Mouse (Mus musculus): ENCODE results near the gene Tomm70a. TPM values are rescaled to one million over a fixed set of nuclear protein-coding genes. Genes with fewer than 3 reads are reported as not detected.

Tomm70a gene
- polyA plus RNA-seq, 1 experiment from 2014 or later: 71.1 TPM

DNA sequence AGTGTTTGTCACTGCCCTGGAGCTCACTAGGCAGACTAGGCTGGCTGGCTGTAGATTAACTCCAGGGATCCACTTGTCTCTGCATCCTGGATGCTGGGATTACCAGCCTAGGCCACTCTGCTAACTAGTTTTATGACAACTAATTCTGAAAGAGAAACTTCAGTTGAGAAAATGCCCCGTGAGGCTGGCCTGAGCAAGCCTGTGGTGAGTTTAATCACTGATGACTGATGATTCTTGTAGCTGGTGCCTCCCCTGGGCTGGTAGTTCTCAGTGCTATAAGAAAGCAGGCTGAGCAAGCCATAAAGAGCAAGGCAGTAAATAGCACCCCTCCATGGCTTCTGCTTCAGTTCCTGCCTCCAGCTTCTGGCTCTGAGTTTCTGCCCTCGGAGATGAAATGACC lies 54.2 kb downstream of the Tomm70a start:
- peaks cover 22% of the 10 kb centered on the region for H3K36me3 ChIP-seq

DNA sequence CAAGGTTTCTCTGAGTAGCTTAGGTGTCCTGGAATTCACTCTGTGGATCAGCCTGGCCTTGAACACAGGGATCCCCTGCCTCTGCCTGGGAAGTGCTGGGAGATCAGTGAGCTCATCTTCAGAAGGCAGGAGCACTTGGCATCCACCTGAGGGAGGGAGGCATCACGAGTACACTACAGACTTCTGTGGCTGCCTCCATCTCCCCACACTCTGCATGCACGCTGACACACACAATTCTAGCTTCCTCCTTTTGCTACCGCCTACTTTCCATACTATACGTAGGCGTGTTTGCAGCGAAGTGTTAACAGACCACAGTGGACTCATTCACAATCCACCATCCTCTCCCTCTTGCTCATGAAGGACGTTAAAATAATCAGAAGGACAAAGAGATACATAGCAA lies 54.8 kb downstream of the Tomm70a start:
- peaks cover 21% of the 10 kb centered on the region for H3K36me3 ChIP-seq
- ATAC-seq (ENCODE audit: low FRiP score, low read depth): no peak
- H3K4me1 ChIP-seq: no peaks in the 10 kb centered on the region
- H3K4me3 ChIP-seq: no peak overlapping the region
- no peaks in the 10 kb centered on the region for H3K27me3 ChIP-seq (replicated peaks)
- no peak overlapping the region for H3K27ac ChIP-seq
- no peak overlapping the region for H3K4me2 ChIP-seq (replicated peaks)
- no peaks in the 10 kb centered on the region for H3K9me3 ChIP-seq
- H3K9ac ChIP-seq: no peak overlapping the region
- WGBS: 89% methylated on average over 7 of the region's 7 CpGs

More for the DNA sequence above, 54.2 kb downstream of the Tomm70a start:
- no peak overlapping the region for H3K4me2 ChIP-seq (replicated peaks)
- no peak overlapping the region for H3K4me3 ChIP-seq
- no peaks in the 10 kb centered on the region for H3K27me3 ChIP-seq (replicated peaks)
- no peak overlapping the region for H3K27ac ChIP-seq
- no peaks in the 10 kb centered on the region for H3K9me3 ChIP-seq
- no peak overlapping the region for H3K9ac ChIP-seq
- ATAC-seq (ENCODE audit: low FRiP score, low read depth): no peak
- 69% methylated on average over 2 of the region's 2 CpGs for WGBS
- no peaks in the 10 kb centered on the region for H3K4me1 ChIP-seq

DNA sequence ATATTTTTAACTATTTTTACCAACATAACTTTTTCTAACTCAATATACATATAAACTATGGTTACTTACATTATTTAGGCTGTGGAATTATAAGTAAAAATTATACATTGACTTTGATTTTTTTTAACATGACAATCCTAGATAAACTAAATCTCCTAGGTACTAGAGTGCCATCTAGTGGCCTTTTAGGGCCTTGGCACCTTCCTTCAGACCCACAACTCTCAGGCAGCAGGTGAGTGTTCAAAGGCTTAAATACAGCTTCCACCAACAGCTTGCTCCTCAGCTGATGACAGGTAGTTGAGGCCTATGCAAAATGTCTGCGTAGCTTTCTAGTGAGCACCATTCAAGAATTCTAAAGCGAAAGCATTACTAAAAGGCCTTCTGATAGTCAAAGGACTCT lies 55.8 kb downstream of the Tomm70a start:
- H3K4me2 ChIP-seq (replicated peaks): no peak overlapping the region
- no peaks in the 10 kb centered on the region for H3K9me3 ChIP-seq
- H3K36me3 ChIP-seq: peaks cover 26% of the 10 kb centered on the region
- 68% methylated on average over 2 of the region's 2 CpGs for WGBS
- no peaks in the 10 kb centered on the region for H3K27me3 ChIP-seq (replicated peaks)
- H3K4me1 ChIP-seq: no peaks in the 10 kb centered on the region
- ATAC-seq (ENCODE audit: low FRiP score, low read depth): 0 out of 2 replicates have a peak, but pooled peaks have one; percentile 61
- no peak overlapping the region for H3K9ac ChIP-seq
- H3K27ac ChIP-seq: no peak overlapping the region
- H3K4me3 ChIP-seq: no peak overlapping the region

DNA sequence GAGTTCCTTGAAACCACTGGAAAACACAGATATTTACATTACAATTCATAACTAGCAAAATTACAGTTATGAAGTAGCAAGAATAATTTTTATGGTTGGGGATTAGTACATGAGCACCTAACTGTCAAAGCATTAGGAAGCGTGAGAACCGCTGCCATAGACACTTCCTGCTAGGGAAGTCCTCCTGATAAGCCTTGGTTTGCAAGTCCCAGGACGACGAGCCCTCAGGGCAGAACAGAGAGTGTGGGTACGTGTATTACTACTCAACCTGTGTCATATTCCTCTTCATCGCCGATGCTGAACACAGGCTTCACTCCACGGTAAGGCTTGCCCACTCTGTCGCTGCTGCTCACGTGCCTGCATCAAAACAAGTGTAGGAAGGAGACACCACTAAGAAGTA lies 56.2 kb downstream of the Tomm70a start:
- Histone ChIP-seq H3K9me3 (no peaks in the 10 kb centered on the region), H3K4me2 (replicated peaks) (no peak overlapping the region), H3K27me3 (replicated peaks) (no peaks in the 10 kb centered on the region), H3K36me3 (peaks cover 27% of the 10 kb centered on the region), H3K4me1 (no peaks in the 10 kb centered on the region), H3K27ac (no peak overlapping the region), H3K4me3 (no peak overlapping the region), H3K9ac (no peak overlapping the region)
- ATAC-seq (ENCODE audit: low FRiP score, low read depth): no peak
- WGBS: 92% methylated on average over 10 of the region's 10 CpGs

DNA sequence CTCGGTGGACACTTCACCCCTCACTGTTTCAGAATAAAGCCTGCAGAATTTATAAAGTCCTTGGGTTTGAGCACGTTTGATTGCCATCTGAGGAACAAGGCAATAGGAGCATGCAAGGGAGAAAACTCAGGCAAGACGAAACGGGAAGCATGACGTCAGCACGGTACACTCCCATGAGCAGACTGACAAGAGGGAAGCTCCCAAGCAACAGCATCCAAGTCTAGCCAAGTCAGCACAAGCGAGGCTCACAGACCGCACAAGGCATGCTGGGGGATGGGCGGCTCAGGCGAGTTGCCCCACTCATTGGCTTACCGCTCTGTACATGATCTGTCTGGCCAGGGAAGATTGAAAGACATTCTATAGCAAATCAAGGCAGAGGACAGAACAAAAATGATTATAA lies 59.7 kb downstream of the Tomm70a start:
- H3K9ac ChIP-seq: no peak overlapping the region
- ATAC-seq (ENCODE audit: low FRiP score, low read depth): no peak
- H3K27ac ChIP-seq: no peak overlapping the region
- 89% methylated on average over 11 of the region's 11 CpGs for WGBS
- H3K9me3 ChIP-seq: no peaks in the 10 kb centered on the region
- H3K4me1 ChIP-seq: no peaks in the 10 kb centered on the region
- peaks cover 45% of the 10 kb centered on the region for H3K36me3 ChIP-seq
- no peak overlapping the region for H3K4me3 ChIP-seq
- no peaks in the 10 kb centered on the region for H3K27me3 ChIP-seq (replicated peaks)
- no peak overlapping the region for H3K4me2 ChIP-seq (replicated peaks)

DNA sequence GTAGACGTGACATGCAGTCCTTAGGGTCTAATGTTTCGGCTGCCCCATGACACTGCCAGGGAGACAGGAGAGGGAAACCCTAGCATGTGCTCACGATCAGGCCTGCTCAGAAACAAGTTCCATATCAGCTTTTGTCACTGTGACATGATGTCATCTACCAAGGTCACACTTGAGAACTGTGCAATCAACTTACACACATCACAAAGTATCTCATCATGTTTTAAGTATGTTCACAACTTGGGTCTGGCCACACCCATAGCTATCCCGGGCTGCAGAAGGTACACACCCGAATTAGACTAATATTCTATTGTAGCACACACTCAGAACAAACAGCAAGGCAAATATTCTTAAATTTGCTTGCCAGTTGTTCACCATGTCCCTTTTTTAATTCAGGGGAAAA lies 60.5 kb downstream of the Tomm70a start:
- peaks cover 43% of the 10 kb centered on the region for H3K36me3 ChIP-seq
- no peak overlapping the region for H3K4me2 ChIP-seq (replicated peaks)
- no peak overlapping the region for H3K9ac ChIP-seq
- ATAC-seq (ENCODE audit: low FRiP score, low read depth): no peak
- H3K4me3 ChIP-seq: no peak overlapping the region
- no peaks in the 10 kb centered on the region for H3K4me1 ChIP-seq
- 96% methylated on average over 5 of the region's 5 CpGs for WGBS
- no peaks in the 10 kb centered on the region for H3K27me3 ChIP-seq (replicated peaks)
- H3K9me3 ChIP-seq: no peaks in the 10 kb centered on the region
- no peak overlapping the region for H3K27ac ChIP-seq

DNA sequence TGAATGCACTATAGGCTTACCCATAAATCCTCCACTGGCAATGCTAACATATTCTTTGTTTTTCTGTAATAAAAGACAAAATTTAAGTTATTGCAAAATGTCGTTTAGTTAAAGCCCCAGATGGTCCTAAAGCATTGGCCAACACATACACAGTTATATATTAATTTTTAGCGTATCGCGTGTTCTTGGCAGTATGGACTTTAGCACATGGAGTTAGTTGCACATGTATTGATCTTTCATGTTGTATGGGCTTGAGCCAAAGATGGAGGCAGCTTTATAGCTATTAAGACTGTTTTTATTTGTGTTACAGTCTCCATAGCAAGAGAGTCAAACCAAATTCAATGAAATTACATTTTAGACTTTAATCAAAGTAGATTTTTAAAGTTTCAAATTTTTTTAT lies 65.1 kb downstream of the Tomm70a start:
- no peak for ATAC-seq (ENCODE audit: low FRiP score, low read depth)
- WGBS: 96% methylated on average over 4 of the region's 4 CpGs
- H3K36me3 ChIP-seq: peaks cover 40% of the 10 kb centered on the region

DNA sequence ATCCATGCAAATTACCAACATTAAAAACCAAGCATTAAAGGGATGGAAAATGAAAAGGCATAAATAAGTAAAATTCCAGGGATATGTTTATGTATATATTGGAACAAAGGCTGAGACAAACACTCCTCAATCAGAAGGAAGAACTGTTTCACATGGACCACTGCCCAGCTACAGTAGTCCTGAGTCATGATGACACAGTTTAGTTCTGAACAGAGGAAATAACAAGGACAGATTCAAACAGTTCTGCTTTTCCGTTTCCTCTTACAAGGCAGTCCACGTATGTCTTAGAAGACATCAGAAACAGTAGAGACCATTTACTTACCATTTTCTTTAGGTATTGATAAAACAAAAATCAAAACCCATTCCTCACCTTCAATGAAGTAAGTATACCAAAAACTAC lies 68.0 kb downstream of the Tomm70a start:
- Histone ChIP-seq H3K4me1 (no peaks in the 10 kb centered on the region), H3K27ac (no peak overlapping the region), H3K36me3 (peaks cover 22% of the 10 kb centered on the region), H3K4me2 (replicated peaks) (no peak overlapping the region), H3K4me3 (no peak overlapping the region), H3K27me3 (replicated peaks) (no peaks in the 10 kb centered on the region), H3K9ac (no peak overlapping the region), H3K9me3 (no peaks in the 10 kb centered on the region)
- 92% methylated on average over 2 of the region's 2 CpGs for WGBS
- ATAC-seq (ENCODE audit: low FRiP score, low read depth): no peak

More for the DNA sequence above, 65.1 kb downstream of the Tomm70a start:
- H3K4me2 ChIP-seq (replicated peaks): no peak overlapping the region
- no peak overlapping the region for H3K27ac ChIP-seq
- no peak overlapping the region for H3K9ac ChIP-seq
- no peak overlapping the region for H3K4me3 ChIP-seq
- H3K27me3 ChIP-seq (replicated peaks): no peaks in the 10 kb centered on the region
- no peaks in the 10 kb centered on the region for H3K4me1 ChIP-seq
- H3K9me3 ChIP-seq: no peaks in the 10 kb centered on the region

DNA sequence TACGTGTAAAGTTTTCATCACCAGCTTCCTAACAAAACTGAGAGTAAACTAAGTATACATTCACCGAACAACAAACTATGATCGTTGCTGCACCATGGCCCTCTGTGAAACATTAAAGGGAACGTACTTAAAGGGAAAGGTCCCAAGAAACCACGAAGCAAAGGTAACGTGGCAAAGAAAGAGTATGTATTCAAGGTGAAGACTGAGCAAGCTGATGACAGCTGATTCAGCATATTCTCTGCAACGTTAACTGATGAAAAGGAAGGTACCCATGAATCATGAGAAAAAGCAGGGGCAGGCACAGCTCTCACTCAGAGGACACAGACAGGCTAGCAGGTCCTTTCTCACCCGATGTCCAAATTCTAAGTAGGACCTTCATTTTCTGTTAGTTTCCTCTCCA lies 68.9 kb downstream of the Tomm70a start:
- H3K27me3 ChIP-seq (replicated peaks): no peaks in the 10 kb centered on the region
- no peak overlapping the region for H3K4me2 ChIP-seq (replicated peaks)
- 93% methylated on average over 8 of the region's 8 CpGs for WGBS
- no peak overlapping the region for H3K9ac ChIP-seq
- H3K36me3 ChIP-seq: peaks cover 22% of the 10 kb centered on the region
- H3K9me3 ChIP-seq: no peaks in the 10 kb centered on the region
- H3K27ac ChIP-seq: no peak overlapping the region
- no peak overlapping the region for H3K4me3 ChIP-seq
- no peak for ATAC-seq (ENCODE audit: low FRiP score, low read depth)
- no peaks in the 10 kb centered on the region for H3K4me1 ChIP-seq

DNA sequence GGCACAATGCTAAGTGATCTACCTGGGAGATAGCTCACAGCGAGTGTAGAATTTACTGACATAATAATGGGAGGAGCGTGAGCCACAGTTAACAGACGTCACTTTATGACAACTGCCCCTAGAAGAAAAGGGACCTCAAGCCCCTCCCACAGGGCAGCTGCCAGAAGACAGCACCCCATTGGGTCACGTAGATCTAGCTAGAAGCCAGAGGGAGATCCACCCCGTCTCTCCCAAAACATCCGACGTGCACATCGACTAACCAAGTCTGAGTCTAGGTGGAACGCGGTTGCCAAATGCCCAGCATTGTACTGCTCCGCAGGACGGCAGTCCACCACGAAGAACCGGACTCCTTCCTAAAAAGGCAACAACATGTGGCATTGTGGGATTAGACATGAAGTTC lies 69.7 kb downstream of the Tomm70a start:
- peaks cover 17% of the 10 kb centered on the region for H3K36me3 ChIP-seq
- no peaks in the 10 kb centered on the region for H3K9me3 ChIP-seq
- H3K27ac ChIP-seq: no peak overlapping the region
- no peak overlapping the region for H3K4me3 ChIP-seq
- no peak overlapping the region for H3K9ac ChIP-seq
- no peaks in the 10 kb centered on the region for H3K4me1 ChIP-seq
- no peak for ATAC-seq (ENCODE audit: low FRiP score, low read depth)
- H3K4me2 ChIP-seq (replicated peaks): no peak overlapping the region
- no peaks in the 10 kb centered on the region for H3K27me3 ChIP-seq (replicated peaks)
- WGBS: 87% methylated on average over 14 of the region's 14 CpGs

DNA sequence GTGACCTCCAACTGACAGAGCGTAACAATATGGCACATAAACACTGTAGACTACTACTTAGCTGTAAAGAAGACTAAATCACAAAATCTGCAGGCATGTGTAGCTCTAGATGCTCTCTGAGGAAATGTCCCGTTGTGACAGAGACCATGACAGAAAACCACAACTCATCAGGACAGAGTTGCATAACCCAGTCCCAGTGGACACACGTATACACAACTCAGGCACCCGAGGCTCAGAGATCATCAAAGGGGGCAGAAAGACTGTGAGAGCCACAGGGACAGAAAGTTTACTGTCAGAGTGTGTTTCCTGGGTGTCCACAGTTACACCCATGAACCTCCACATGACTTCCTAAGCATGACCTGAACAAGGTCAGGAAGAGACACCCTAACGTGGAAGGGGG lies 75.1 kb downstream of the Tomm70a start:
- Histone ChIP-seq H3K27ac (no peak overlapping the region), H3K4me3 (no peak overlapping the region), H3K27me3 (replicated peaks) (no peaks in the 10 kb centered on the region), H3K36me3 (peaks cover 16% of the 10 kb centered on the region), H3K4me1 (no peaks in the 10 kb centered on the region), H3K9me3 (no peaks in the 10 kb centered on the region), H3K9ac (no peak overlapping the region), H3K4me2 (replicated peaks) (no peak overlapping the region)
- 88% methylated on average over 5 of the region's 5 CpGs for WGBS
- no peak for ATAC-seq (ENCODE audit: low FRiP score, low read depth)

DNA sequence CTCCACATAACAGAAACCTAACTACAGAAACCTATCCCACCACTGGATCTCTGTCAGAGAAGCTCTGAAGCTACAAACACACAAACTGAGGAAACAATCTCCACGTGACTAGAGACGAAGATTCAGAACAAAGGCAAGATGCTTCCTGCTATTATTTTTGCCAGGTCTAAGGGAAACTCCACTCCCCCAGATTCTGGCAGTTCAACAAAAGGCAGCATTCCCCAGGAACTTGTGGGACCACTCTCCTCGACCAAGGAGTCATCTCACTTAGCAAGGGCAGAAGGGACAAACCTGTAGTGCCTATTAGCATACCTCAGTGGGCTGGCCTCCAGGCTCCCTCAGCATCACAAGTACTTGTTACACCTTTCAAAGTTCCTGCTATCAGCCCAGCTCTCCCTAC lies 75.8 kb downstream of the Tomm70a start:
- Histone ChIP-seq H3K27ac (no peak overlapping the region), H3K4me1 (no peaks in the 10 kb centered on the region), H3K4me2 (replicated peaks) (no peak overlapping the region), H3K9me3 (no peaks in the 10 kb centered on the region), H3K27me3 (replicated peaks) (no peaks in the 10 kb centered on the region), H3K4me3 (no peak overlapping the region), H3K36me3 (peaks cover 9% of the 10 kb centered on the region), H3K9ac (no peak overlapping the region)
- no peak for ATAC-seq (ENCODE audit: low FRiP score, low read depth)
- 66% methylated on average over 3 of the region's 3 CpGs for WGBS
